Mouse (Mus musculus): ENCODE data around the gene Agbl4.
A peak's percentile ranks its signal among the peaks of the same experiment; 100 is the strongest.

Agbl4 gene

DNA sequence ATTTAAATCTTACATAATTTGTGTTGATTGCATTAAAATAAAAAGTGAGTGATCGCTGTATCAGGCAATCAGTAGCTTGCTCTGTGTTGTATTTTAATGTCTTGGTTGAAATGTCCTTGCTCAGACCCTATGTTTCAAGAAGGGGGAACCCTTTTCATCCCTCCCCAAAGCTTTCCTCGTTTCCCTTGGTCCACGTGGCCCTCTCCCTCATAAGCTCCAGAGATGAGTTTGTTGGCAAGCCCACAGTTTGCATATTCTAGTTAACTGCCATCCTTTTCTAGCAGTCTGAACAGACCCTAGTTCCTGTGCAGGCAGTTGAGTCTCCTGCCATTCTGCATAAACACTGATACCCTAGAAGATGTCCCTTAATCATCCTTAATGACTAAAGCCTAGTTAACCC is 1050.5 kb downstream of the Agbl4 start:
- no peak for DNase-seq (ENCODE audit: low spot score)

DNA sequence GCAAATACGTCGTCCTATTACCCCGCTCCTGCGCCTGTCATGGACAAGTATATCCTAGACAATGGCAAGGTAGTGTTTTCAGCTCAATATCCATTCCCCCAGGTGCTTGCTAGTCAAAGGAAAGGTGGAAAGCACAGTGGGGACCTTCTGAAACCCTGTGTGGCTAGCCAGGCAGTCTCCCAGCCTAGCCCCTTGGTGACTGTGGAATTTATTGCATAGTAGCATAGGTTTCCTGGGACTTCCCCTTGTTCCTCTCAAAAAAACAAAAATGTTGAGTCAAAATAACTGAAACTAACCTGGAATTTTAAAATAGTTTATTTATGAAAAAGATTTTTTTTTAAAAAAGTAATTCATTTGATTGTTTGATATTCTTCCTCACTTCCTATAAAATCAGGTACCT is 1051.1 kb downstream of the Agbl4 start:
- no peak for DNase-seq (ENCODE audit: low spot score)

- DNase-seq (ENCODE audit: low spot score) = no peak
Observed at GRCm38 (mm10) chr4:111449442-111450199, 1052.2 kb downstream of the Agbl4 start.

- DNase-seq (ENCODE audit: low spot score) = no peak
Observed at GRCm38 (mm10) chr4:111451283-111451918, 1053.9 kb downstream of the Agbl4 start.

GRCm38 (mm10) chr4:111452192-111452591 is 1054.7 kb downstream of the Agbl4 start:
- no peak for DNase-seq (ENCODE audit: low spot score)

GRCm38 (mm10) chr4:111453275-111453674 is 1055.8 kb downstream of the Agbl4 start:
- no peak for DNase-seq (ENCODE audit: low spot score)

DNA sequence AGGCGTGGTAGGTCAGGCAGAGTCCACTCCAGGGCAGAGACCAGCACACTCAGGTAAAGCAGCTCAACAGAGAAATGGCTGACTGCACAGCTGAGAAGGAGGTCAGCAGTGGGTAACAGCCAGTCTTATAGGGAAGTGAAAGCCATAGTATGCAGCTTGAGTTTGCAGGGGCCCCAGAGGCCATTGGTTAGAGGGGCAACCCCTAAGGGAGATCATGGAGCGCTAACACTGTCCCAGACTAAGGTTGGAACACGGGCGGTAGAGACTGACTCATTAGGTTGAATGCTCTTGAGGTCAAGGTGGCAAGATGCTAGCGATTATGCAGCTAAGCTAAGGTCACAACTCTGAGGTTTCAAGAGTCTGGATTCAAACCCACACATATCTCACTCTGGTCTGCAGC is 1058.2 kb downstream of the Agbl4 start:
- no peak for DNase-seq (ENCODE audit: low spot score)

DNA sequence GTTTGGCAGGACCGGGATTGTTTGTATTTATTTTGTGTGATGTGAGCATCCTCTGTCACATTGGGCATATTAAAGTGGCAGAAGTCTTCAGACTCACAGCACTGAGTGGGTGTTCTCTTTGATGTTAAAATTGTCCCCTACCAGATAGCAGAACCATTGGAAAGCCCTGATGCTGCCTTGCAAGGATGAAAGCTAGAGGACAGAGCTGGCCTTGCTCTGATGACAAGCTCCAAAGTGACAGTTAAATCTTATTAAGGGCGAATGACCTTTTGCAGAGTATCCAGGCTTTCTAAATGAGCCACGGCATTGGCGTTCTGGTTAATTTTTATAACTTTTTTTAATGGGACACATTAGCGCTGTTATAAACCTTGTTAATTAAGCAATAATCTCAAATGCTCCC is 1060.1 kb downstream of the Agbl4 start:
- no peak for DNase-seq (ENCODE audit: low spot score)

DNA sequence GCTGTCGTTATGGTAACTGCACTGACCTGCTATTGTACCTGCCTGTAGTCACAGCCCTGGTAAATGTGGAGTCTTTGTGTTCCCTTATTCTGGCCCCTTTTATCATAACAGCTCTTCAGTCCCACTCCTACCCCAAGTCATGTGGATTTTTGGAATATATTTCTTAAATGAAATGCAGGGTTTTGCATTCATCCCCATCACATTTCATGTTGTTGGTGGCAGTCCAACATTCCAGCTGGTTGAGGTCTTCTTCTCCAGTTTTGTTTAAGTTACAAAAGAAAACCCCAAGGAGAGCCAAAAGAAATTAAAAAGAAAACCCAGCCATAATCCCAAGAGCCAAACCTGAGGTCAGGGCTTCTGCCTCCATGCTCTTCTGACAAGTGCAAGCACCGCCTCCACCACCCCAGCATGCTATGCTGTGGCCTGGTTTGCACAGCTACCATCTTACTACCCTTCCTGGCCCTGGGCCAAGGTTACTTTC is 1069.9 kb downstream of the Agbl4 start:
- no peak for DNase-seq (ENCODE audit: low spot score)

GRCm38 (mm10) chr4:111467796-111468195 is 1070.3 kb downstream of the Agbl4 start:
- DNase-seq (ENCODE audit: low spot score) = no peak

DNA sequence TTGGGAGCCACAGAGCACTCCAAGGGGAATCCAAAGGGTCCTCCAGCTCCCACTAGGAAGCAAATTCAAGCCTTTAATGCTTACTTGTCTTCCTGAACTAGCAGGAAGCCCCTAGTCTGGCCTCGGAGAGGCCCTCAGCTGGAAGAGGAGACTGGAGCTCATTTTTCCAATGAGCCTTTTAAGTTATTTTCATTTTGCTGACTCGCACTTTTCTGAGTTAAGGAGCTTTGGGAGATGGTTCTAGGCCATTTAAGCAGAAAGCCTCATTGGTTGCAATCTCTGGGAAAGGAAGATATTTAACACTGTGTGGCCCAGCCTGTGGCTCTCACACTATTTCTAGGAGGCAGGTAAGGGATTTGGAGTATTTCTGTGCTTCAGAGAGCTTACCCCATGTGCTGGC is 1072.4 kb downstream of the Agbl4 start:
- DNase-seq (ENCODE audit: low spot score) = no peak

DNA sequence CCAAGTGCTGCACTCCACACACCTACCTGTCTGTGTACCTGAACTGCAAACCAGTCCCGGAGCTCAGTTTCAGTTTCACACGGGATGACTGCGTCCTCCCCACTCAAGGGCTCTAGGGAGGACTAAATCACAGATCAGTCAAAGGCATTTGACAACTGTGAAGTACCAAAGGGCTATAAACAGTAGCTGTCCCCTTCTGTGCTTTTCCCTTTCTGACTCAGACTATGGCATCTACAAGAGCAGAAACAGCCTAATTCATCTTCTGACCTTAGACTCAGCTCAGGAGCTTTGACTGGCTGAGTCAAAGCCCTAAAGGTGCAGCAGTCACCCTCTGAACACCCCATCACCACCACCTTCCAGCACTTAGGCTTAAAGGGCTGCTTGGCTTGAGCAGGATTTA is 1074.3 kb downstream of the Agbl4 start:
- DNase-seq (ENCODE audit: low spot score) = no peak

GRCm38 (mm10) chr4:111472511-111472910 is 1075.0 kb downstream of the Agbl4 start:
- no peak for DNase-seq (ENCODE audit: low spot score)

GRCm38 (mm10) chr4:111473014-111473413 is 1075.6 kb downstream of the Agbl4 start:
- DNase-seq (ENCODE audit: low spot score) = no peak

DNA sequence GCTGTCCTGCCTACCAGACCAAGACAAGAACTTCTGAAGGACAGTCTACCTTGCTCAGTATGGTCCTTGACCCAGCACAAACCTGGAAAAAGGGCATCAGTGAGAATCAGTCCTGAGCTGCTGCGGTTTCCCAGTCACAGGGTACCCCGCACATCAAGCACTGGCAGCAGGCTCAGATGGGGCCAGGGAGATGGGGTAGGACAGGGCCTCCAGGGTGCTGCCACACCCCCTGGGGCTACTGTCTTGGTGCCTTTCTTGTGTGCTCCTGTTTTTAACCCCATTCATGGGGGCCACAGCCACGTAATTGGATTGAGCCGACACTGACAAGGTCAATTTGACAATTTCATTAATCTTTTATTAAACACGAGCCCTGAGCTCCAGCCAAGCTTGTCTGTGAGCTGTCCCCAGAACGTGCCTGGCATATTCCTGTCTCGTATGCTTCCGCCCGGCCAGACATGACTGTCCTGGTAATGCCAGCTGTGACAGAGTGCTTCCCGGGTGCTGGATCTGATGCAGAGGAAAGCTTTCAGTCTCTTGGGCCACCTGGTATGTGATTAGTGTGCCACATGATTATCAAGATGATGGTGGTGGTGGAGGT is 1078.0 kb downstream of the Agbl4 start:
- no peak for DNase-seq (ENCODE audit: low spot score)

- no peak for DNase-seq (ENCODE audit: low spot score)
Observed at GRCm38 (mm10) chr4:111477507-111477906, 1080.0 kb downstream of the Agbl4 start.

- no peak for DNase-seq (ENCODE audit: low spot score)
Observed at GRCm38 (mm10) chr4:111483499-111483898, 1086.0 kb downstream of the Agbl4 start.

DNA sequence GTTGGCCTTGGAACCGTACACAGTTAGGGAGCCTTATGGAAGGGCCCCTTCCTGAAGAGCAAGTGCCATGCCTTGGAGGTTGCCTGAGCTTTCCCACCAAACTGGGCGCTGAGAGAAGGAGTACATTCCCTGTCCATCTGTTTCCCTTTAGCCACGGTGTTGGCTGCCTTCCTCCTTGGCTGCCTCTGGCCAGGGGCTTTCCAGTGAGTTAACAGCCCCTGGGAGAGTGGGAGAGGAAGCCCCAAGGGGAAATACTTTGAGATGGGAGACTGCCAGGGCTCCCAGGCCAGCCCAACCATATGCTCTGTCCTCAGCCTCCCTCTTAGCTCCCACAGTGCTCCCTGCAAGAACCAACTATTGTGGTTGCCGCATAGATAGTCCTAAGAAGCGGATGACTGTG is 1087.7 kb downstream of the Agbl4 start:
- no peak for DNase-seq (ENCODE audit: low spot score)

DNA sequence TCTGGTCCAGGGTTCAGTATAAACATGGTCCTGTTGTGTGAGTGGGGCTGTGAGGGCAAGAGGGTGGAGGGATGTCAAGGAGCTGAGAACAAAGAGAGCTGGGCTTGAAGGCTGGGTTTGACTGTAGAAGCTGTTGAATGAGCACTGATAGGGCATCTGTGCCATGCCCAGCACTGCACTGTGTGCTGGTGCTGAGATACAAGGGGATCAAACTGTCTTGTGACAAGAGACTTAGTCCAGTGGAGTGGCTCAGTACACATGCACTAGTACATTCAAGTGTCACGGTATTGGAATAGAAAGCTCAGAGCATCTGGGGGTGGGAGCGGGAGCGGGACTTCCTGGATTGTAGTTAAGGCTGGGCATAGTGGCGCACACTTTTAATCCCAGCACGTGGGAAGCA is 1088.7 kb downstream of the Agbl4 start:
- DNase-seq (ENCODE audit: low spot score) = no peak

GRCm38 (mm10) chr4:111487233-111487843 is 1089.9 kb downstream of the Agbl4 start:
- DNase-seq (ENCODE audit: low spot score) = no peak

GRCm38 (mm10) chr4:111493750-111494404 is 1096.4 kb downstream of the Agbl4 start:
- no peak for DNase-seq (ENCODE audit: low spot score)

- DNase-seq (ENCODE audit: low spot score) = peak; percentile 17
Observed at GRCm38 (mm10) chr4:111495949-111496348, 1098.5 kb downstream of the Agbl4 start.
